Mouse (Mus musculus) testis, adult 2 months (tissue): Measurements from ENCODE around the gene Timd2. TPM values are rescaled to one million over a fixed set of nuclear protein-coding genes. Genes with fewer than 3 reads are reported as not detected.
"Not testable (repeated sequence)": the region's sequence is repeated elsewhere in the genome, so short reads cannot be mapped to it uniquely, and the experiment has no call there.

ENCODE experiments used
- H3K27ac ChIP-seq: fragments of 200-500 bp; 2 replicates; pipeline ENCODE4 v1.5.1; 2012; ENCODE audit warnings: low read depth, low read length; ENCODE audit not compliant: control insufficient read depth, insufficient read depth
- H3K27me3 ChIP-seq: fragments of 200-500 bp; 2 replicates; pipeline ENCODE4 v1.6.1; 2012; ENCODE audit warnings: mild to moderate bottlenecking, low read length, moderate library complexity; ENCODE audit not compliant: control insufficient read depth, insufficient read depth
- H3K36me3 ChIP-seq: fragments of 200-500 bp; 2 replicates; pipeline ENCODE4 v1.6.1; 2012; ENCODE audit warnings: mild to moderate bottlenecking, low read length; ENCODE audit not compliant: control insufficient read depth, insufficient read depth
- H3K4me1 ChIP-seq: fragments of 200-500 bp; 2 replicates; pipeline ENCODE4 v1.6.1; 2012; ENCODE audit warnings: low read length; ENCODE audit not compliant: control insufficient read depth, insufficient read depth
- H3K4me3 ChIP-seq: fragments of 200-500 bp; 2 replicates; pipeline ENCODE4 v1.5.1; 2012; ENCODE audit warnings: low read depth, mild to moderate bottlenecking, low read length, moderate library complexity, mixed read lengths; ENCODE audit not compliant: control insufficient read depth
- CTCF ChIP-seq: fragments of 200-500 bp; IDR thresholded peaks from 2 replicates; pipeline ENCODE4 v1.5.1; 2012; ENCODE audit warnings: low read depth, mild to moderate bottlenecking, inconsistent platforms, low read length, moderate library complexity; ENCODE audit not compliant: control insufficient read depth, insufficient read depth, insufficient replicate concordance
- POLR2A ChIP-seq: fragments of 200-500 bp; IDR thresholded peaks from 2 replicates; pipeline ENCODE4 v1.6.1; 2012; ENCODE audit warnings: low read depth, mild to moderate bottlenecking, inconsistent platforms, low read length, moderate library complexity; ENCODE audit not compliant: control insufficient read depth
- polyA plus RNA-seq: library from polyadenylated mRNA; depleted of rRNA; stranded (reverse); fragments of >200 nt; gene quantifications from 2 replicates; pipeline ENCODE4 v1.2.3, GENCODE M21; 2012; rRNA removed

Gene Timd2
- polyA plus RNA-seq, 1 experiment, result 0.10 TPM

DNA sequence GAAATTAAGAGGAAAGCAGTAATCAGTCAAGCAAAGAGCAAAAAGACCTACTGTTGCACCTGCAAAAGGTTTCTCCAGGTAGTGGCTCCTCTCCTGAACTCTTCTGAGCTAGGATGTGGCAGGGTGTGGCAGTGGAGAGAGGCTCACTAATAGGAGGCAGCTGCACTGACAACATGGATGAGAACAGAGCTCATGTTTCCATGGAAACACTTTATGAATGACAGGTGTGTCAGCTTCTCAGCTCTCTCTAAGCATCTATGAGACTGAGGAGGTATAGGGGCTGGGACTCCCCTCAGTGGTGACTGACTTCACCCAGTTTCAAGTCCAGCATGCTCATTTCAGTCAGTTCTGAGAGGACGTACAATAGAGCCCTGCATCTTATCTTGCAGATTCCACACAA lies 62.0 kb downstream of the Timd2 start:
- Histone ChIP-seq H3K36me3 (no peaks in the 10 kb centered on the region), H3K4me1 (no peaks in the 10 kb centered on the region), H3K4me3 (no peak overlapping the region), H3K27me3 (no peaks in the 10 kb centered on the region), H3K27ac (no peak overlapping the region)
- TF ChIP-seq POLR2A (no peak), CTCF (no peak)

DNA sequence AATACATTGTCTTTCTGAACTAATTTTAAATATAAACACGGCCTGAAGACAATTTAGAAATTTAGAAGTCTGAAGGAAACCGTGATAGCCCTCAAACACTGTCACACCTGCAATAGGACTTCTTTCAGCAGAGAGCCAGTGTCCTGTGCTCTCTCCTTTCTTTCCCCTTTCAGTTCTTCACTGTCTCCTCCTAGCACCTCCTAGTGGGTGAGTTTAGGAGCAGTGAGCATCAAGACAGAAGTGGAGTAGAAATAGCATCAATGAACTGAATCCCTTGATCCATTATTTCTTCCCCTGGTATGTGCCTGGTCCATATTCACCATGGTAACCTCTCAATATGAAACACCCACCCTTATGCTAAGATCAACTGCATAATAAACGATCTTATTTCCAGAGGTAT lies 70.3 kb downstream of the Timd2 start:
- Histone ChIP-seq H3K36me3 (no peaks in the 10 kb centered on the region), H3K4me3 (peak overlapping the region; percentile 34; the same call in 1 of the 2 replicates), H3K27me3 (no peaks in the 10 kb centered on the region), H3K4me1 (no peaks in the 10 kb centered on the region), H3K27ac (no peak overlapping the region)
- TF ChIP-seq CTCF (no peak), POLR2A (no peak)

DNA sequence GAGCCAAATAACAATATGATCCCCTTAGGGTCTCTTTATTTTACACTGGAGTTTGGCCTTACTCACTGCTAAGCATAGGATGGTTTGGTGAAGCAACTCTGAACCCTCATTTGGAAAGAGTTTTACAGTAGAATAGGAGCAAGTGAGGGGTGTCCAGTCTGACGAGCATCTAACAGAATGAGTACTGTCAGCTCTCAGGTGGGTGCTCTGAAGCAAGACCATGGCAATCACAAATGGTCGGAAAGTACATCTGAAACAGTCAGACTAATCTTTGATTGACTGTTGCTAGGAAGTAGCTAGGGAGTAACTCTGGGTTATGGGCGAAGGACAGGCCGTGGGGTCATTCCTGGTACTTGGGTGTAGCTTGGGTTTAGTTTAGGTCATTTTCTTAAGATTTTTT lies 71.3 kb downstream of the Timd2 start:
- not testable (repeated sequence) for H3K27ac ChIP-seq, H3K27me3 ChIP-seq, H3K36me3 ChIP-seq, H3K4me3 ChIP-seq, H3K4me1 ChIP-seq

DNA sequence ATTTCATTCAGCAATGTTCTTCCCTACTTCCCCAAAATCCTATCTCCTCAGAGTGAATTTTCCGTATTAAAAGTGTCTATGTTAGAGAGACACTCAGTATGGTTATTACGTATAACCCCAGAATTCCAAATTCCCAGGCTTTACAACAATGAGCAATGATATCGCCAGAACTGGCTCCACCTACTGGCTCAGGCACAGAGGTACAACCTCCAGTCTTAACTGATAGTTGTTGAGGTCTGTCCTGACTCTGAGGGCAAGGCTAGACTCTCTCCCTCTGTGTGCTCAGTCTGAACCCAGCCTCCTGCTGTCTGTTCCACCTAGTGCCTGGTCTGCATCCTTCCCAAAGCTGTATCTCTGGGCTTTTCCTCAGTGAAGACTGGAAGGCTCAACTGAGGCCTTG lies 75.2 kb downstream of the Timd2 start:
- no peak overlapping the region for H3K4me3 ChIP-seq
- no peaks in the 10 kb centered on the region for H3K27me3 ChIP-seq
- no peaks in the 10 kb centered on the region for H3K36me3 ChIP-seq
- H3K4me1 ChIP-seq, result no peaks in the 10 kb centered on the region
- no peak overlapping the region for H3K27ac ChIP-seq
- TF ChIP-seq CTCF (peak; percentile 19; the same call in 1 of the 2 replicates), POLR2A (no peak)

DNA sequence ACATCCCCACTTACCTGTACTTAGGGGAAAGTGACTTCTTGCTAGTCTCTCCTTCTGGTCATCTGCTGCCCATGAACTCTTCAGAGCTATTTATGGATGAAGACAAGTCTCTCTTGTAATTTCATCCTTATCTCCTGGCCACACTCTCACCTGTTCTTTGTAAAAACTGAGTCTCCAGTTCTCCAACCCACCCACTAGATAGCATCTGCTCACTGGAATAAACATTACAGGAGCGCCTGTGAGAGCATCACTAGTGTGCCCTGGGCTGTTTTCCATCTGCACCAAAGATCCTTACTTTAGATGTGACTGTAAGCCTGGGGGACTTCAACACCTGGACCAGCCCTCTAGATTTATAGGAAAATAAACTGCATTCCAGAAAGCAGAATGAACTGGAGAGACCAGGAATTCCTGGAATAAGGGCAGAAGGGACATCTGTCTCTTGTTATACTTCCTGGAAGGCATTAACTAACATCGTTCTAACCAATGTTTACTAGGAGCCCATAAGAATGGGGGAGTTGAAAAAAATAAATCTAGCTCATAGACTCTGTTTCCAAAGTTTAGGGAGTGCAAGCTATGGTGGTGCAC lies 77.6 kb downstream of the Timd2 start, which contains the start of gene Dppa1:
Gene Dppa1 (minus strand): TSS at position 51 of the 585 bp plus-strand sequence.
- Histone ChIP-seq H3K4me1 (no peaks in the 10 kb centered on the region), H3K27ac (no peak within 1 kb of the TSS), H3K27me3 (no peaks in the 10 kb centered on the region), H3K36me3 (no peaks in the 10 kb centered on the region), H3K4me3 (no peak within 1 kb of the TSS)
- TF ChIP-seq CTCF, result no peak
- no peak for TF ChIP-seq POLR2A

DNA sequence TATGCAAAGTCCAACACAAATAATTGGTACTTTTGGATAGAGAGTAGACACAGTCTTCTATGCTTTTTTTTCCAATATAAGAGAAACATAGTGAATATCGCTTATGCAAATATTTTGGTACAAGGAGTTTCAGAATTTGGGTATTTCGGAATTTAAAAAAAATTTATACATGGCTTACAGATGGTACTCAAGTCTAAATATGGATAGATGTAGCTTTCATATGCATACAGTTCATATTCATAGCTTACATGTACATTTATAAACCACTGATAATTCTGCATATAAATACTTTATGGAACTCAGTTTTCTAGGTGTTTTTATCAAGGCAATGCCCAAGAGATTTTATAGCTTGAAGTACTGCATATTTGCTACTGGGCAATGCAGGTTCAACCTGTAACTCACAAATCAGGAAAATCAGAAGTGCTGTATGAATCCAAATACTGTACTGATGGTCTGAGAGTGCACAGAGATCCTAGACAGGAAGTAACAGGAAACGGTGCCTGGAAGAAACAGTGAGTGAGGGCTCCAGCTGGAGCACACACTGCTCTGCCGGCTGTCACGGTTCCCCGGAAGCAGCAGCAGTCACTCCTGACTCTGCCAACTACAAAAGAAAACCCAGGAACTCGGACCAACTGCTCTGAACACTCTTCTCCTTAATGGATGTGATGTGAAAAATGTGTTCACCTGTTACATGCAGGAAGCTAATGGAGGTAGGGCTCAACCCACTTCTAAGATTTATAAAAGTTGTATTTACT lies 86.3 kb downstream of the Timd2 start:
- Histone ChIP-seq H3K36me3 (no peaks in the 10 kb centered on the region), H3K27me3 (no peaks in the 10 kb centered on the region), H3K4me3 (no peak overlapping the region), H3K4me1 (no peaks in the 10 kb centered on the region), H3K27ac (no peak overlapping the region)
- TF ChIP-seq CTCF, result no peak
- TF ChIP-seq POLR2A, result no peak

DNA sequence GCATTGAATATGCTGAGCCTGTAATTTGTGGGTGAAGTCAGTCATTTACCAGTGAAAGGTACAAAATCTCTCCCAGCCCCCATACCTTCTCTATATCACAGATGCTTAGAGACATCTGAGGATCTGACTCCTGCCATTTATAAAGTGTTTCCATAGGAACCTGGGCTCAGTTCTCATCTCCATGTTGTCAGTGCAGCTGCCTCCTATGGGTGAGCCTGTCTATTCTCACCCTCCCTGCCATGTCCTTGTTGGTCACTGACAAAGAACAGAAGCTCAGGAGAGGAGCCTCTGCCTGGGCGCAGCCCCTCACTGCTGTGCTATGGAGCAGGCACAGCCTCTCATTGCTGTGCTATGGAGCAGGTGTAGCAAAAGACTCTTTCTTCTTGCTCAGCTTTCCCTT lies 86.9 kb downstream of the Timd2 start:
- H3K27ac ChIP-seq, result no peak overlapping the region
- H3K36me3 ChIP-seq, result no peaks in the 10 kb centered on the region
- TF ChIP-seq CTCF, result no peak
- no peak for TF ChIP-seq POLR2A
- H3K4me1 ChIP-seq, result no peaks in the 10 kb centered on the region
- no peak overlapping the region for H3K4me3 ChIP-seq
- H3K27me3 ChIP-seq, result no peaks in the 10 kb centered on the region

Other genes starting within 250 kb of the Timd2 start
- not detected in 2 replicates for gene Gm12169, start 182.8 kb downstream of the Timd2 start, polyA plus RNA-seq
- gene BC053393, start 135.5 kb downstream of the Timd2 start, polyA plus RNA-seq, result not detected in 2 replicates
- not detected in 2 replicates for gene Dppa1, start 77.8 kb downstream of the Timd2 start, polyA plus RNA-seq
- gene Havcr1, start 28.0 kb upstream of the Timd2 start, polyA plus RNA-seq, result 0.08 and 0.36 TPM in 2 replicates
- gene Timd4, start 103.7 kb upstream of the Timd2 start, polyA plus RNA-seq, result 0.07 and 0.25 TPM in 2 replicates